Mouse (Mus musculus) adrenal gland, postnatal 0 days (tissue): ENCODE measurements around the gene Mrpl35. TPM values are rescaled to one million over a fixed set of nuclear protein-coding genes. Genes with fewer than 3 reads are reported as not detected.

Source experiments
- polyA plus RNA-seq: library from polyadenylated mRNA; unstranded; fragments of >200 nt; fragmentation: Nextera tagmentation; extraction: Ambion mirVana; gene quantifications from 2 replicates; pipeline ENCODE4 v1.2.1, GENCODE M21; 2015

Mrpl35 gene
- 93.4 and 135 TPM in 2 replicates for polyA plus RNA-seq

GRCm38 (mm10) chr6:71826869-71827268 lies at the start of gene Mrpl35:
TSS of gene Mrpl35 (minus strand) at chr6:71826969.

DNA sequence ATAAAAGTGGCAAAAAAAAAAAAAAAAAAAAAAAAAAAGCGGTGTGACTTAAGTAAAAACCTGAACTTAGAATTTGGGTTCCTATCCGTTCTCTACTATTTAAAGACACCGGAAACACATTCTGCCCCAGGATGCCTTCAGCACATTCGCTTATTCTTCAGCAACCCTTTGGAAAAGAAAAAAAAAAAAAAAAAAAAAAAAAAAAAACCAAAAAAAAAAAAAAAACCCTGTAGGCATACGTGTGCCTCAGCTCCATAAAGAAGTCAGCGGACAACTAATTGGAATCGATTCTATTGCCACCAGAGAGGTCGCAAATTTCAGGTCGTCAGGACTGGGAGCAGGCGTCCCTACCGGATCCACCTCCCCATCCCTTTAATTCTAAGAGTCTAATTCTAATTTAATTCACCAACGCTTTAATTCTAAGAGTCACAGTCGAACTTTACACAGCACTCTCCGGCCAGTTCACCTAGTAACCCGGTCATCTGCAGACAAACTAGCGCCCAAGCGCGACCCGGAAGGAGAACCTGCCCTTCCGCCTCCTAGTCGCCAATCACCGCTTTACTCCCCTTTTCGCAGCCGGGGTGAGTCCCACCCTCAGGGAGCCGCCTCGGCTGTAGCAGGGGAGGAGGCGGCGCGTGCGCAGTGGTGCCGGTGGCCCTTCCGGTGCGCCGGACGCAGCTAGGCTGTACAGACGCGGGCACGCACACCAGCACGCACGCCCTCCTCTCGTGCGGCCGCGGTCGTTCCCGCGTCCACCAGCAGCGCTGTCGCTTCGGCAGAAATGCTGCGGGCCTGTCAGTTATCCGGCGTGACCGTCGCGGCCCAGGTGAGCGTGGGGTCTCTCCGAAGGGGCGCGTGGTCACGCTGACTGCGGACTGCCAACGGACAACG lies 4.2 kb upstream of the Mrpl35 start, which contains the start of gene Immt:
Immt (plus strand) TSS at position 642 of the 891 bp plus-strand sequence.

Other genes starting within 250 kb of the Mrpl35 start
- 15.8 and 19.5 TPM in 2 replicates for gene Kdm3a, start 194.0 kb downstream of the Mrpl35 start, polyA plus RNA-seq
- gene Reep1, start 119.4 kb downstream of the Mrpl35 start, polyA plus RNA-seq, result 21.3 and 41.4 TPM in 2 replicates
- 93.2 and 179 TPM in 2 replicates for gene Immt, start 4.4 kb upstream of the Mrpl35 start, polyA plus RNA-seq
- gene Ptcd3, start 81.8 kb upstream of the Mrpl35 start, polyA plus RNA-seq, result 43.7 and 72.6 TPM in 2 replicates
- 12.8 and 23.8 TPM in 2 replicates for gene Polr1a, start 82.1 kb upstream of the Mrpl35 start, polyA plus RNA-seq